Mouse (Mus musculus) neural tube, embryonic 11.5 days (tissue): ENCODE measurements around the gene Peak1. TPM values are rescaled to one million over a fixed set of nuclear protein-coding genes. Genes with fewer than 3 reads are reported as not detected.
A peak's percentile ranks its signal among the peaks of the same experiment; 100 is the strongest.
"Not testable (repeated sequence)": the region's sequence is repeated elsewhere in the genome, so short reads cannot be mapped to it uniquely, and the experiment has no call there.

Experiments used
- ATAC-seq: fragments of 200-750 bp; cut with Nextera tagmentation; 2 replicates; pipeline ENCODE4 v1.8.0; 2017; ENCODE audit warnings: moderate number of reproducible peaks, mild to moderate bottlenecking, moderate TSS enrichment, moderate library complexity; ENCODE audit not compliant: insufficient read depth, low FRiP score, low TSS enrichment
- DNase-seq: peaks from one replicate; pipeline ENCODE4 v3.0.0-alpha.2; 2015; ENCODE audit warnings: low spot score
- H3K27ac ChIP-seq: fragments of 300-500 bp; sonication (generic); 2 replicates; pipeline ENCODE4 v1.5.1; 2014; ENCODE audit warnings: low read depth, mild to moderate bottlenecking, low read length
- H3K27me3 ChIP-seq: fragments of 300-500 bp; sonication (generic); 2 replicates; pipeline ENCODE4 v1.6.1; 2014; ENCODE audit warnings: mild to moderate bottlenecking, low read length, mixed read lengths; ENCODE audit not compliant: control insufficient read depth, insufficient read depth
- H3K36me3 ChIP-seq: fragments of 300-500 bp; sonication (generic); 2 replicates; pipeline ENCODE4 v1.6.1; 2014; ENCODE audit warnings: mild to moderate bottlenecking, low read length, moderate library complexity, mixed read lengths; ENCODE audit not compliant: control insufficient read depth, insufficient read depth
- H3K4me1 ChIP-seq: fragments of 300-500 bp; sonication (generic); 2 replicates; pipeline ENCODE4 v1.6.1; 2014; ENCODE audit warnings: low read length, mixed read lengths; ENCODE audit not compliant: control insufficient read depth, insufficient read depth
- H3K4me2 ChIP-seq: fragments of 300-500 bp; sonication (generic); 2 replicates; pipeline ENCODE4 v1.6.1; 2014; ENCODE audit warnings: low read depth, mild to moderate bottlenecking, moderate library complexity
- H3K4me3 ChIP-seq: fragments of 300-500 bp; sonication (generic); 2 replicates; pipeline ENCODE4 v1.5.1; 2014; ENCODE audit warnings: low read depth, low read length
- H3K9ac ChIP-seq: fragments of 300-500 bp; sonication (generic); 2 replicates; pipeline ENCODE4 v1.6.1; 2014; ENCODE audit warnings: mild to moderate bottlenecking, low read length
- H3K9me3 ChIP-seq: fragments of 300-500 bp; sonication (generic); 2 replicates; pipeline ENCODE4 v1.6.1; 2016; ENCODE audit warnings: low read length; ENCODE audit not compliant: control insufficient read depth
- WGBS: fragments of 180-500 bp; shearing (Covaris S2); extraction: QIAGEN DNeasy Blood & Tissue Kit; methylation state at CpG from one replicate; pipeline ENCODE4 v1.1.7; 2014; 5-methylcytosine and 5-hydroxymethylcytosine counted together
- polyA plus RNA-seq: library from polyadenylated mRNA; unstranded; fragments of >200 nt; fragmentation: Nextera tagmentation; extraction: Ambion mirVana; gene quantifications from 2 replicates; pipeline ENCODE4 v1.2.1, GENCODE M21; 2014

The Peak1 gene
- polyA plus RNA-seq, 1 experiment from 2014 or later, result 8.5 TPM

GRCm38 (mm10) chr9:56235281-56235680, 182.6 kb downstream of the Peak1 start:
- Histone ChIP-seq H3K4me1 (no peaks in the 10 kb centered on the region), H3K4me2 (no peak overlapping the region), H3K27ac (no peak overlapping the region), H3K9ac (no peak overlapping the region), H3K27me3 (no peaks in the 10 kb centered on the region), H3K36me3 (no peaks in the 10 kb centered on the region), H3K4me3 (no peak overlapping the region), H3K9me3 (no peaks in the 10 kb centered on the region)
- 71% methylated on average over 5 of the region's 5 CpGs for WGBS
- DNase-seq, result no peak
- ATAC-seq, result no peak

- no peak for DNase-seq
Measured at GRCm38 (mm10) chr9:56234561-56234960, 183.3 kb downstream of the Peak1 start.

GRCm38 (mm10) chr9:56233316-56233715, 184.6 kb downstream of the Peak1 start:
- DNase-seq (no peak), ATAC-seq (no peak)
- 74% methylated on average over 2 of the region's 2 CpGs for WGBS
- Histone ChIP-seq H3K4me1 (no peaks in the 10 kb centered on the region), H3K9me3 (no peaks in the 10 kb centered on the region), H3K9ac (no peak overlapping the region), H3K4me2 (no peak overlapping the region), H3K4me3 (no peak overlapping the region), H3K27ac (no peak overlapping the region), H3K36me3 (no peaks in the 10 kb centered on the region), H3K27me3 (no peaks in the 10 kb centered on the region)

More at GRCm38 (mm10) chr9:56234561-56234960, 183.3 kb downstream of the Peak1 start:
- Histone ChIP-seq H3K36me3 (no peaks in the 10 kb centered on the region), H3K9ac (no peak overlapping the region), H3K4me2 (no peak overlapping the region), H3K9me3 (no peaks in the 10 kb centered on the region), H3K4me3 (no peak overlapping the region), H3K27me3 (no peaks in the 10 kb centered on the region), H3K27ac (no peak overlapping the region), H3K4me1 (no peaks in the 10 kb centered on the region)
- 90% methylated on average over 3 of the region's 3 CpGs for WGBS
- no peak for ATAC-seq

GRCm38 (mm10) chr9:56230906-56231305, 187.0 kb downstream of the Peak1 start:
- no peak overlapping the region for H3K27ac ChIP-seq
- ATAC-seq (no peak), DNase-seq (no peak)

GRCm38 (mm10) chr9:56227626-56228025, 190.2 kb downstream of the Peak1 start:
- ATAC-seq, result no peak
- 93% methylated on average over 7 of the region's 7 CpGs for WGBS

More at GRCm38 (mm10) chr9:56230906-56231305, 187.0 kb downstream of the Peak1 start:
- Histone ChIP-seq H3K4me2 (no peak overlapping the region), H3K4me1 (no peaks in the 10 kb centered on the region), H3K9ac (no peak overlapping the region), H3K36me3 (no peaks in the 10 kb centered on the region), H3K27me3 (no peaks in the 10 kb centered on the region), H3K9me3 (no peaks in the 10 kb centered on the region), H3K4me3 (no peak overlapping the region)

GRCm38 (mm10) chr9:56223429-56224051, 194.3 kb downstream of the Peak1 start:
- ATAC-seq, result peak; percentile 100
- not testable (repeated sequence) for H3K4me1 ChIP-seq, DNase-seq, H3K9me3 ChIP-seq, H3K4me3 ChIP-seq, H3K27ac ChIP-seq, H3K36me3 ChIP-seq, H3K27me3 ChIP-seq, H3K9ac ChIP-seq, H3K4me2 ChIP-seq
- 21% methylated on average over 22 of the region's 45 CpGs for WGBS

More at GRCm38 (mm10) chr9:56227626-56228025, 190.2 kb downstream of the Peak1 start:
- no peaks in the 10 kb centered on the region for H3K4me1 ChIP-seq
- DNase-seq, result no peak
- no peaks in the 10 kb centered on the region for H3K27me3 ChIP-seq
- no peak overlapping the region for H3K27ac ChIP-seq
- no peak overlapping the region for H3K4me2 ChIP-seq
- H3K9me3 ChIP-seq, result no peaks in the 10 kb centered on the region
- no peak overlapping the region for H3K9ac ChIP-seq
- H3K4me3 ChIP-seq, result no peak overlapping the region
- no peaks in the 10 kb centered on the region for H3K36me3 ChIP-seq

GRCm38 (mm10) chr9:56218860-56219259, 199.0 kb downstream of the Peak1 start:
- Histone ChIP-seq H3K4me3 (no peak overlapping the region), H3K9me3 (no peaks in the 10 kb centered on the region), H3K4me2 (no peak overlapping the region), H3K36me3 (no peaks in the 10 kb centered on the region), H3K27ac (no peak overlapping the region), H3K27me3 (no peaks in the 10 kb centered on the region), H3K4me1 (no peaks in the 10 kb centered on the region), H3K9ac (no peak overlapping the region)
- no peak for ATAC-seq
- 85% methylated on average over 2 of the region's 2 CpGs for WGBS
- DNase-seq, result no peak

- Histone ChIP-seq H3K4me3 (no peak overlapping the region), H3K36me3 (no peaks in the 10 kb centered on the region), H3K4me2 (no peak overlapping the region), H3K27me3 (no peaks in the 10 kb centered on the region), H3K4me1 (no peaks in the 10 kb centered on the region; the same call in 1 of the 2 replicates), H3K9ac (no peak overlapping the region), H3K27ac (no peak overlapping the region), H3K9me3 (no peaks in the 10 kb centered on the region)
- ATAC-seq, result no peak
- DNase-seq, result no peak
- 92% methylated on average over 2 of the region's 2 CpGs for WGBS
Measured at GRCm38 (mm10) chr9:56218043-56218442, 199.8 kb downstream of the Peak1 start.

GRCm38 (mm10) chr9:56217386-56217785, 200.5 kb downstream of the Peak1 start:
- Histone ChIP-seq H3K9ac (no peak overlapping the region), H3K27ac (no peak overlapping the region), H3K36me3 (no peaks in the 10 kb centered on the region), H3K9me3 (no peaks in the 10 kb centered on the region), H3K4me1 (no peaks in the 10 kb centered on the region; the same call in 1 of the 2 replicates), H3K4me3 (no peak overlapping the region), H3K27me3 (no peaks in the 10 kb centered on the region), H3K4me2 (no peak overlapping the region)
- DNase-seq (no peak), ATAC-seq (no peak)
- 100% methylated on average over 1 of the region's 1 CpGs for WGBS
